Mouse (Mus musculus): ENCODE results near the gene Mettl1.

- no peak for TF ChIP-seq CTCF (IDR thresholded peaks at IDR 0.05; ENCODE audit: control insufficient read depth, insufficient read depth, insufficient read length)
- TF ChIP-seq MYOD1 (IDR thresholded peaks at IDR 0.05; ENCODE audit: control insufficient read depth, insufficient read length, low read depth): no peak
- TF ChIP-seq CEBPB (IDR thresholded peaks at IDR 0.05; ENCODE audit: low read depth): no peak
- TF ChIP-seq USF1 (IDR thresholded peaks at IDR 0.05; ENCODE audit: low read depth): no peak
- no peak for TF ChIP-seq MAX (IDR thresholded peaks at IDR 0.05)
Observed at GRCm38 (mm10) chr10:127092742-127093141, 51.5 kb downstream of the Mettl1 start.
